Mouse (Mus musculus): ENCODE results near the gene Stard7.
"Not testable (repeated sequence)": the region's sequence is repeated elsewhere in the genome, so short reads cannot be mapped to it uniquely, and the experiment has no call there.

The Stard7 gene

GRCm38 (mm10) chr2:127275551-127276320 lies 5.7 kb downstream of the Stard7 start:
- DNase-seq (ENCODE audit: low spot score in 2 of 2) = no peak

DNA sequence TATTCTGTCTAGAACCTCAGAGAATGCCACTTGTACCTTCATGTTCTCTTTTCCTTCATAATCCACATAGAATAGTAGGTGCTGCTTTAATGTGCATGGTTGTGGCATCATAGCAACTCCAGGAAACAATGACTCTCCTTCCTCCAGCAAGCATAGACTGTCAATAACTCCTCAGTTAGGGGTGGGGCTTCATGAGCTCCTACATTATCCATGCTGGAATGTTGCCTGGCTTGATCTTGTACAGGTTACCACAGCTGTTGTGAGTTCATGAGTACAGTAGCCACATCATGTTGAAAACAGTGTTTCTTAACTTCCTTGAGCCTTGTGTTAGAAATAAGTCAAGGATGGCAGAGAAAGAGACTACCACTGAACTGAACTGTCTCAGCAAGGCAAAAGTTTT lies 8.1 kb downstream of the Stard7 start:
- peak in 1 of 2 experiments; percentile 20 for DNase-seq (ENCODE audit: low spot score in 2 of 2)

- DNase-seq (ENCODE audit: low spot score in 2 of 2) = no peak
These were observed 22.2 kb downstream of the Stard7 start for GRCm38 (mm10) chr2:127292250-127292649.

DNA sequence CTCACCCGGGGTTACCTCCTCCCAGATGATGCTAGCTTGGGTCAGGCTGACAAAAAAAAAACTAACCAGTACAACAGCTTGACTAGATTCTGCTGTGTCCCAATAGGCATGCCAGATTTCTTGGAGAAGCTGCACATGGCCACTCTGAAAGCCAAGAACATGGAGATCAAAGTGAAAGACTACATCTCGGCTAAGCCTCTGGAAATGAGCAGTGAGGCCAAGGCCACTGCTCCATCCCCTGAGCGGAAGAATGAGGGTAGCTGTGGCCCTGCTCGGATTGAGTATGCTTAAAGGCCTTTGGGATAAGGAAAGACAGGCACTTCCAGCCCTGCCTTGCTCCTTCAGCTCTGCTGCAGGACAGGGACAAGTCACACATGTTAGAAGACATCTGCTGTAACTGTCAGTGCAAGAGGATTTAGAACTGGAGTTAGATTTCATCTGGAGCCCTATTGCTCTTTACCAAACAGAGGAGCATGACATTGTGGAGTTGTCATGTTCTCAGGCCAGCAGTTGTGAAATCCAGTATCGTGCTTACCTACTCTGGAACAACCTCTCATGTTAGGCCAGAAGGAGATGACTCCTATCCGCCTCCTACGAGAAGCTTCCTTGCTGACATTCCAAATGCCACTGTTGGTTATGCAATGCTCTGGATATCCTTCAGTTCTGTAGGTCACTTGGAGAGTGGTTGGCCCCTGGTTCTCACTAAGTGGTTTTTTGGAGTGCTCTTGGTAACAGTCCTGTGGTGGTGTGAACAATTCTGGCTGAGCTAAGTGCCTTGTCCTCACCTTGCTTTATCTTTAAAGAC lies 27.2 kb downstream of the Stard7 start:
- no peak for DNase-seq (ENCODE audit: low spot score in 2 of 2)

DNA sequence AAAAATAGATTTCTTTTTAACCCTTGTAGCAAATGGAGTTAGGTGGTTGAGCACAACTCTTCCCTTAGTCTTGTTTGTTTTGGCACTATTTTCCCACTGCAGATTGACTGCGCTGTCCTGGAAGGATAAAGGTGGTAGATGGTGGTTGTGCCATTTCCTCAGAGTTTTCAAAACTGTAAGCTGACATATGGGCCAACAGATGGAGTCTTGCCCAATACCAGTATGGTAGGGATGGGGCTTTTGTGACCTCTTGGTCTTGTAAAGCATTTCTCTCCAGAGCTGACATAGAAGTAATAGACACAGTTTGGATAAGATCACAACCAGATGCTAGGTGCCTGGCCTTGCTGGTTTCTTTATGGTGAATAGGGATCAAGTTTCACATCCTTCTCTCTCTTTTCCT lies 28.0 kb downstream of the Stard7 start:
- no peak for DNase-seq (ENCODE audit: low spot score in 2 of 2)

GRCm38 (mm10) chr2:127300701-127301100 lies 30.7 kb downstream of the Stard7 start:
- no peak for DNase-seq (ENCODE audit: low spot score in 2 of 2)

DNA sequence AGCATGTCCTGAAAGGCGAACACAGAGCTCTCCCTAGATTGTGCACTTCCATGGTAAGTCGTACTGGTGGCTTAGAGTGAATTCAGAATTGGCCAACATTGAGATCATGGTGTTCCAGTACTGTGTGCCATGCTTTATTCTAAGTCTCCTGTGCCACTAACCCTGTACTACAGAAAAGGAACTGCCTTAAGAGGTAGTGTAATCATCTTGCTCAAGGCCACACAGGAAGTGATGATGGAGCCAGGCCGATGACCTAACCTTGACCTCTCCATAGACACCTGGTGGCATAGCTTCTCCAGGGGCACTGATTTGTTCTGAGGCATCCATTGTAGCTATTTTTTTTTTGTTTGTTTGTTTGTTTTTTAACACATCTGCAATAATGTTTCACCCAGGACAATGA lies 31.9 kb downstream of the Stard7 start:
- no peak for DNase-seq (ENCODE audit: low spot score in 2 of 2)

DNA sequence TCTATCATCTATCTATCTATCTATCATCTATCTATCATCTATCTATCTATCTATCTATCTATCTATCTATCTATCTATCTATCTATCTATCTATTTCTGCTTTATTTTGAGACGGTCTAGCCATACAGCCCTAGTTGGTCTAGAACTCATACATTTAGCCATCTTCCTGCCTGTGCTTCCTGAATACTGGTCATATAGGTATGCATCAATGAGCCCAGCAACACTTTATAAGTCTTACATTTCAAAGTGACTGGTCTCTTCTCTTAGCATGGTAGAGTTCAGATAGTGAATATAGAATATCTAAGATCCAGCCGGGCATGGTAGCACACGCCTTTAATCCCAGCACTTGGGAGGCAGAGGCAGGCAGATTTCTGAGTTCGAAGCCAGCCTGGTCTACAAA lies 34.2 kb downstream of the Stard7 start:
- not testable (repeated sequence) for DNase-seq (ENCODE audit: low spot score in 2 of 2)

- no peak for DNase-seq (ENCODE audit: low spot score in 2 of 2)
These were observed 34.7 kb downstream of the Stard7 start for GRCm38 (mm10) chr2:127304609-127305210.

- no peak for DNase-seq (ENCODE audit: low spot score in 2 of 2)
These were observed 36.1 kb downstream of the Stard7 start for GRCm38 (mm10) chr2:127306123-127306522.

DNA sequence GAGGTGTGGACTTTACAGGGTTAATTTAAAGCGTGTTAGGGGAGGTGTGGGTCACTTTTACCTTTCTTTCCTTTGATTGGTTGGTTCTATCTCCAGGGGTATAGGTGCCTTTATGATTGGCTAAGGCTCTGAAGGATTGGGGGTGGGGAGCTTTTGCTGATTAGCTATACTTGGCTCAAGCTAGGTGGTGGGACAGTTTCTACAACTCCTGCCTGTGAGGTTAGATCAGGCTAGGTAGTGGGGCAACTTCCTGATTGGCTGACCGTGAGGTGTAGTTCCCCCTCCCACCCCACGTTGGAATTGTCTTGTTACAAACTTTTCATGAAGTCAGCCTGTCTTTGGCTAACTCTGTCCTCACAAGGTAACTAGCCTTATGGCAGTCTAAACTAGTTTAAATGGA lies 37.2 kb downstream of the Stard7 start:
- DNase-seq (ENCODE audit: low spot score in 2 of 2) = no peak

- peak; percentile 44 to 58 for DNase-seq (ENCODE audit: low spot score in 2 of 2)
These were observed 38.6 kb downstream of the Stard7 start for GRCm38 (mm10) chr2:127308660-127309059.

- no peak for DNase-seq (ENCODE audit: low spot score in 2 of 2)
These were observed 40.2 kb downstream of the Stard7 start for GRCm38 (mm10) chr2:127310246-127310645.

- DNase-seq (ENCODE audit: low spot score in 2 of 2) = peak; percentile 60 to 65
These were observed 40.7 kb downstream of the Stard7 start for GRCm38 (mm10) chr2:127310685-127311084.

GRCm38 (mm10) chr2:127311193-127311592 lies 41.2 kb downstream of the Stard7 start:
- no peak for DNase-seq (ENCODE audit: low spot score in 2 of 2)

GRCm38 (mm10) chr2:127312801-127313200 lies 42.8 kb downstream of the Stard7 start:
- no peak for DNase-seq (ENCODE audit: low spot score in 2 of 2)

DNA sequence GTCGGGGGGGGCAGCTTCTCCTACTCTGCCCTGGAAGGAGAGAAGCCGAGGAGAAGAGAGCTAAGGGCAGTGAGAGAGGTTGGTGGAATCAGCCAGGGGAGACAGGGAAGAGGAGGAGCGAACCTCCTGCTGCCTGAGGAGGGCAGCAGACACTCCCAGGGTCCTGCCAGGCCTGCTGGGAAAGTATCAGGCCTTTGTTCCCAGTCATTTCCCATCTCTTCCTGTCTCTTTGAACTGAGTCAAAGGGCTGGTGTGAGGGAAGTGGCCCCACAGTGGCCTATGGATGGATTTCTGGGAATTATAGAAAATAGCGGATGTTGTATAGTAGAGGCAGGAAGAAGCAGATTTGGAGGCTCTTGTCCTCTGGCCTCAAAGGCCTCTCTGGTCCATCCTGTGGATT lies 43.9 kb downstream of the Stard7 start:
- DNase-seq (ENCODE audit: low spot score in 2 of 2) = no peak

DNA sequence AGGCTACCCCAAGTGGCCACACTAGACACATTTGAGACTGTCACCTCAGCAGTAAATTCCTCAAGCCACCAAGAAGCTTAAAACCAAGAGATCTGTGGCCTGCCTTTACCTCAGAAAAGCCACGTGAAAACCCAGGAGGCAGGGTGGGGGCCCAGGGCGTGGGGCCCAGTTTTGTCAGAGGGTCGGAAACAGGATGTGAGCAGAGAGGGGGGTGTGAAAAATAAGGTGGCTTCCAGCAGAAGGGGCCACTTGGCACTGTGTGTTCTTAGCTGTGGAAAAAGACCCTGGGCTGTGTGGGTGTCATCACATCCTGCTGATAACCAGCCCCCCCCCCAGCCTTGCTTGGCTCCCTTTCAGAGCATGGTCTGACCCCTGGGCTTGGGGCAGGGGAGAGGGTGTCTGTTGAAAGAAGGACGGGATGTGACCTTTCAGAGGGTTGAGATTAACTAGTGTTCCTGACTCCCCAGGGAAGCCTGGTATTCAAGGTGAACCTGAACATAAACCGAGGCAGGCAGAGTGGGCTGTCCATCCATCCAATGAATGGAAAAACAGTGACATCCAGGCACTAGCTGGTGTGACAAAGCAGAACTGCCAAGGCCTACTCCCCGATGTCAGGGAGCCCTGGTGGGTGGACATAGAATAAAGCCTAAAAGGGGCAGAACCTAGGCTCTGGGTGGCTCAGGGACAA lies 44.6 kb downstream of the Stard7 start:
- peak; percentile 88 for DNase-seq (ENCODE audit: low spot score in 2 of 2)

GRCm38 (mm10) chr2:127315155-127315470 lies 45.1 kb downstream of the Stard7 start:
- no peak for DNase-seq (ENCODE audit: low spot score in 2 of 2)

DNA sequence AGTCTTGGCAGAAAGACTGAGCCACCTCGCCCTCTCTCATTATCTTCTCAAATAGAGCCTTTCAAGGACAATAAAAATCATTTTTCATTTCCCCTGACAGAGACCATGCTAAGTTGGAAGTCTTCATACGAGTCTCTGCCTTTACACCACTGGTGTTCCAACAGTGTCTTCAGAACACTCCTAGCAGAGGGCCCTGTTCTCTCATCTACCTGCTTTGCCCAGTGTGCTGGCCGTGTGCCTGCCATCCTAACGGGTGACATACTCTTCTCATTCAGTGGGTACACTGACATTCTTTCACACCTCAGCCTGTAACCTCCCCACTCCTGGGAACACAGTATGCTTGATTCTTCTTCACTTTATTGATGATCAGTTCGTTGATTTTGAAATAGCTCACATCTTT lies 46.4 kb downstream of the Stard7 start:
- DNase-seq (ENCODE audit: low spot score in 2 of 2) = no peak

DNA sequence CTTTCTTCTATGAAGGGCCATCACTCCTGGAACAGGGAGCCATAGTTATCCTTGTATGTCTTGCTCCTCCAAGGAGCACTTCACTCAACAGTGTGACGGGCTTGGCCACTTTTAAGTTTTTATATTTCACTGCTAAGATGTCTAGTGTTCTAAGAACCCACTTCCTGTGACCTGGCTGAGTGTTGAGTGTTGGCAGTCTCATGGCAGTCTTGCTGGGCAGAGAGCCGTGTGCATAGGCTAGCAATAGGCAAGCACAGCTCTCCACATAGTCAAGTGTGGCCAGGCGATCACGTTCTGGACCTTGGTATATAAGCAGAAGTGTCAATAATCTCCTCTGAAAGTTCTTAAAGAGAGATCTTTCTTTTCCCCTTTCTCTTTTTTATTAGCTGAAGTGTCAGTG lies 48.1 kb downstream of the Stard7 start:
- no peak for DNase-seq (ENCODE audit: low spot score in 2 of 2)

- no peak for DNase-seq (ENCODE audit: low spot score in 2 of 2)
These were observed 49.1 kb downstream of the Stard7 start for GRCm38 (mm10) chr2:127319071-127319470.

All from spleen, postnatal 36 days (tissue).